Mouse (Mus musculus) CH12.LX (cell line): ENCODE data around the gene Psmd9. TPM values are rescaled to one million over a fixed set of nuclear protein-coding genes. Genes with fewer than 3 reads are reported as not detected.

Experiments
- DNase-seq: peaks from one replicate; pipeline ENCODE4 v3.0.0-alpha.2; 2013; ENCODE audit errors: extremely low read depth
- H3K27ac ChIP-seq: 2 replicates; pipeline ENCODE4 v1.5.1; 2012; ENCODE audit warnings: low read depth, mild to moderate bottlenecking, control low read depth, moderate library complexity; ENCODE audit not compliant: insufficient read depth
- H3K27me3 ChIP-seq: replicated peaks from 2 replicates; pipeline ENCODE3; 2012; ENCODE audit warnings: inconsistent platforms
- H3K36me3 ChIP-seq, 2 experiments: replicated peaks in 1 of 2; 2 replicates each; pipeline versions ENCODE3 to v1.6.1; 2012; ENCODE audit warnings: inconsistent platforms in 1 of 2, low read length in 1 of 2, mild to moderate bottlenecking in 1 of 2, mixed read lengths in 1 of 2, moderate library complexity in 1 of 2; ENCODE audit not compliant: control insufficient read depth in 1 of 2, insufficient read depth in 1 of 2
- H3K4me1 ChIP-seq, 2 experiments: 2 replicates each; pipeline ENCODE4 v1.6.1; 2012; ENCODE audit warnings: inconsistent platforms in 1 of 2, moderate library complexity in 1 of 2; ENCODE audit not compliant: insufficient read depth in 2 of 2, control insufficient read depth in 1 of 2
- H3K4me2 ChIP-seq: 2 replicates; pipeline ENCODE4 v1.6.1; 2012; ENCODE audit warnings: low read depth, mild to moderate bottlenecking, control low read depth; ENCODE audit not compliant: poor library complexity, insufficient read depth, severe bottlenecking
- H3K4me3 ChIP-seq, 3 experiments: fragments of 150-350 bp in 1 of 3; sonication (generic) in 1 of 3; replicated peaks in 1 of 3; 2 replicates each; pipeline versions ENCODE3 to v1.5.1; 2011 to 2012; ENCODE audit warnings: low read depth in 2 of 3, low read length in 2 of 3, mild to moderate bottlenecking in 2 of 3, moderate library complexity in 2 of 3, control low read depth in 1 of 3, improper control_type of control experiment in 1 of 3, inconsistent platforms in 1 of 3, mixed read lengths in 1 of 3; ENCODE audit not compliant: poor library complexity in 1 of 3
- H3K79me2 ChIP-seq: replicated peaks from 2 replicates; pipeline ENCODE4 v1.6.1; 2012; ENCODE audit warnings: mild to moderate bottlenecking, moderate library complexity; ENCODE audit not compliant: control insufficient read depth, poor library complexity, insufficient read depth, severe bottlenecking; ENCODE audit errors: extremely low read depth
- H3K9ac ChIP-seq: 2 replicates; pipeline ENCODE4 v1.6.1; 2012; ENCODE audit warnings: low read depth, mild to moderate bottlenecking, control low read depth, moderate library complexity; ENCODE audit not compliant: insufficient read depth
- H3K9me3 ChIP-seq: replicated peaks from 2 replicates; pipeline ENCODE3; 2012; ENCODE audit warnings: low read length, inconsistent platforms, mixed read lengths
- BHLHE40 ChIP-seq: IDR thresholded peaks from 2 replicates; pipeline ENCODE4 v1.6.1; 2011; ENCODE audit warnings: mild to moderate bottlenecking, low read depth, low read length, improper control_type of control experiment
- CHD2 ChIP-seq: IDR thresholded peaks from 2 replicates; pipeline ENCODE4 v1.6.1; 2011; ENCODE audit warnings: low read length, improper control_type of control experiment
- ELF1 ChIP-seq: IDR thresholded peaks from 2 replicates; pipeline ENCODE4 v1.6.1; 2014; ENCODE audit warnings: low read depth, mild to moderate bottlenecking, inconsistent platforms, low read length, improper control_type of control experiment
- EP300 ChIP-seq: IDR thresholded peaks from 2 replicates; pipeline ENCODE4 v1.6.1; 2011; ENCODE audit warnings: low read length, improper control_type of control experiment
- HCFC1 ChIP-seq: IDR thresholded peaks from 2 replicates; pipeline ENCODE4 v1.6.1; 2012; ENCODE audit warnings: low read depth, mild to moderate bottlenecking, inconsistent platforms, low read length, improper control_type of control experiment
- MAFK ChIP-seq: IDR thresholded peaks from 2 replicates; pipeline ENCODE4 v1.6.1; 2011; ENCODE audit warnings: low read length, improper control_type of control experiment; ENCODE audit not compliant: insufficient replicate concordance
- MAZ ChIP-seq: IDR thresholded peaks from 2 replicates; pipeline ENCODE4 v1.6.1; 2012; ENCODE audit warnings: low read depth, mild to moderate bottlenecking, inconsistent platforms, low read length, improper control_type of control experiment, moderate library complexity
- MXI1 ChIP-seq: IDR thresholded peaks from 2 replicates; pipeline ENCODE4 v1.6.1; 2011; ENCODE audit warnings: mild to moderate bottlenecking, low read depth, low read length, improper control_type of control experiment
- MYC ChIP-seq: IDR thresholded peaks from 2 replicates; pipeline ENCODE4 v1.6.1; 2011; ENCODE audit warnings: low read depth, mild to moderate bottlenecking, improper control_type of control experiment, low read length
- NELFE ChIP-seq: IDR thresholded peaks from 2 replicates; pipeline ENCODE4 v1.6.1; 2011; ENCODE audit warnings: low read depth, low read length, improper control_type of control experiment
- PAX5 ChIP-seq: IDR thresholded peaks from 2 replicates; pipeline ENCODE4 v1.6.1; 2012; ENCODE audit warnings: low read length, inconsistent platforms, mixed read lengths
- RCOR1 ChIP-seq: conservative IDR thresholded peaks from 2 replicates; pipeline ENCODE4 v1.6.1; 2012; ENCODE audit warnings: low read depth, mild to moderate bottlenecking, inconsistent platforms, low read length, improper control_type of control experiment
- SIN3A ChIP-seq: IDR thresholded peaks from 2 replicates; pipeline ENCODE4 v1.6.1; 2012; ENCODE audit warnings: low read length, improper control_type of control experiment, inconsistent platforms
- TBP ChIP-seq: conservative IDR thresholded peaks from 2 replicates; pipeline ENCODE4 v1.6.1; 2011; ENCODE audit warnings: low read depth, low read length, improper control_type of control experiment
- USF1 ChIP-seq: IDR thresholded peaks from 2 replicates; pipeline ENCODE4 v1.6.1; 2014; ENCODE audit warnings: low read depth, mild to moderate bottlenecking, inconsistent platforms, low read length, improper control_type of control experiment
- dilution Hi-C: fragments of 300-500 bp; cut with MboI; formaldehyde crosslinking; loops from 2 replicates; pipeline ENCODE4 v1.14.3; 2020; ENCODE audit warnings: low sequenced_read_pairs; ENCODE audit not compliant: extremely low pct_unique_long_range_greater_than_20kb, extremely low pct_ligation_motif_present
- in situ Hi-C: fragments of 300-500 bp; cut with MboI; formaldehyde crosslinking; loops from 3 replicates; pipeline ENCODE4 v1.14.3; 2019; ENCODE audit warnings: low sequenced_read_pairs, low pct_ligation_motif_present, low pct_unique_long_range_greater_than_20kb, mixed read lengths
- polyA plus RNA-seq: library from polyadenylated mRNA; unstranded; fragments of >175 nt; gene quantifications from 2 replicates; pipeline ENCODE4 v1.2.1, GENCODE M21; 2012; ENCODE audit warnings: low read depth; ENCODE audit not compliant: insufficient read length
- total RNA-seq, 2 experiments: library from RNA; depleted of rRNA; stranded (reverse); fragments of 300-350 nt in 1 of 2; fragments of >200 nt in 1 of 2; gene quantifications; 2 replicates each; pipeline ENCODE4 v1.2.3; 2012 to 2014

The Psmd9 gene
- total and polyA plus RNA-seq, 3 experiments: 30.8 to 38.0 (median 35.5) TPM

DNA sequence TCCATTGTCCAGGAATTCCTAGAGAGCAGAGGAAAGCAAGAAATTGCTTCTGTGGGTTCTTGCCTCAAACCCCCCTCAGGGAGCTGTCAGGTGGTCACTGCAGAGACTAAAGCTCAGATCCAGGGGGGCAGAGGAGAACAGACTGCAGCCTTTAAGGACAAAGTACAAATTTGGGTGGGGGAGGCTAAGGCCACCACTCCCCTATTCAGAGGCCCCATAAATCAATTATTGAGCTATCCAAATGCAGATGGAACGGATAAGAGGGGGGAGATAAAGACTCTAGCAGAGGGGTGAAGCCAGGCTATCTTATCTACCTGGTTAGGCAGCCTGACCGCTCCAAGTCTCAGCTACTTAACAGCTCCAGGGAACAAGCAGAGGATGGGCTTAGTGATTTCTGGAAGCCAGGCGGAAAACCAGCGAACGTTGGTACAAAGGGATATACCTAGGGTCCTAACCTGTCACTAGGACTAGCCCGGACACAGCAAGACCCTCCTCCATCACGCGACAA is 34.3 kb upstream of the Psmd9 start (continued):
- no peak for TF ChIP-seq MAFK
- no peak for TF ChIP-seq SIN3A

DNA sequence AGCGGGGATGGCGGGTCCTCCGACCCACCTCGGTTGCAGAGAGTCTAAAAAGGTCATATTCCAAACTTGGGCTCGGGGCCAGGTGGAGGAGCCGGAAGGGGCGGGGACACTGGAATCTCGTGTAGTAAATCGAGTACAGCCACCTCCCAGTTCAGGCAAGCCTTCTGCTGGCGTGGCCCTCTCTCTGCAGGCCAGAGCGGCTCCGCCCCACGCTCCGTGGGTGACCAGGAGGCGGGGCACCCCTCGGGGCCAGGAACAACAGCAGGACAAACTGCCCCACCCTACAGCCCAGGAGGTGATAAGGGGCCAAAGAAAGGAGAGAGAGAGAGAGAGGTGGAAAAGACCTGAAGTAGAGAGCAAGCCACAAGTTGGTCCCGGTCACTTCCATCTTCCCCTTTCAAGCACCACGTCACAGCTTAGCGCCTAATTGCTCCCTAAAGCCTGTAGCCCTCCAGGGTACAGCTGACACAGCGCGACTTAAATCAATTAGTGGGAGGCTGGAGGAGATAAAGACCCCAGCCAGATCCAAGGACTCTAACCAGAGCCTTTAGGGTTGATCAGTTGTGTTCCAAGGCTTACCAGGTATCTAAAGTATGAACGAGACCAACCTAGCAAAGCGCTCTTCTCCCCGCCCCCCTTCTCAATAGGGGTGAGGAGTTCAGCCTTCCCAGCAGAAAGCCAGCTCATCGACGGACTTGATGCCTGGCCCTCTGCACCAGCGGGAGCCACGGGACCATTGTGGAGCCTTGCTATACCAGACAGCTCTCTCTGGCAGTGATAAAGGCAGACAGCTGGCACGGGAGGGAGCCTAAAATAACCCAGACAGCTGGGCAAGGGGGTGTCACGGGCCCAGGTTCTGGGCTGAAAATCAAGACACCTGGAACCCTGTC is 33.5 kb upstream of the Psmd9 start:
- TF ChIP-seq TBP (no peak), CHD2 (no peak), USF1 (no peak), NELFE (no peak), ELF1 (no peak)
- TF ChIP-seq, all 38 proteins: peak for 0
- peak overlapping the region; percentile 92 for H3K4me2 ChIP-seq
- H3K27me3 ChIP-seq: no peaks in the 10 kb centered on the region
- in situ Hi-C loops (no loop called here), dilution Hi-C loops (no loop called here)
- H3K4me3 ChIP-seq: peak overlapping the region in 1 of 3 experiments; percentile 76
- peaks cover 10 to 59% of the 10 kb centered on the region in 2 experiments for H3K4me1 ChIP-seq
- DNase-seq: no peak
- H3K79me2 ChIP-seq: peaks cover 47% of the 10 kb centered on the region
- H3K9me3 ChIP-seq: no peaks in the 10 kb centered on the region
- peaks cover 25 to 51% of the 10 kb centered on the region in 2 experiments for H3K36me3 ChIP-seq
- no peak overlapping the region for H3K27ac ChIP-seq
- H3K9ac ChIP-seq: no peak overlapping the region

DNA sequence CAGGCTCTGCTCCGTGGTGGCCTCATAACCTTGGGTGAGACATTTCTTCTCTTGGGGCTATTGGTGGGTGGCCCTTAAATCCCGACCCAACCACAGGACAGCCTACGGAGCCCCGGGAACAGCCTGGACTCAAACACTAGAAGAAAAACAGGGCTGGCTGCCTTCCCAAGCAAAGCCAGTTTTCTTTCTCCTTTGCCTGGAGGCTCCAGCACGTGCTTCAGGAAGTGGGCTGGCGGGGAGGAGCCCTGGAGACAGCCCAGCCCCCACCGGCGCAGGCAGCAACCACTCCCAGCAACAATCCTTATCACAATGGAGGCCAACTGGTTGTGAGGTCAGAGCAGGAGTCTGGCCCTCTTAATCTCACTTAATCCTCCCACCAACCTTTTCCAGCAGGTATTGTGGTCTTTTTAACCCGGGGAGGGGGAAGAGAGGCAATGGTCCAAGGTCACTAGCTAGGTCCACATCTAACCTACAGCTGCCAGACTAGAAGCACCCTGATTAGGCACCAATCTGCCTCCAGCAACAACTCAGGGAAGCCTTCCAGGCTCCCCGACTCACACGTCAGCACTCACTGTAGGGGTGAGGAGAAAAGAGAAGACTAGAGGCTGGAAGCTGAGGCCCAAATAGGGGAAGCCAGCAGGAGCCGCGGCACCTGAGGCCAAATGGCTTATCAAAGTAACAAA is 32.7 kb upstream of the Psmd9 start:
- H3K27me3 ChIP-seq: no peaks in the 10 kb centered on the region
- no peak for DNase-seq
- TF ChIP-seq PAX5 (no peak), MYC (no peak), HCFC1 (no peak), RCOR1 (no peak), MAZ (no peak), MXI1 (peak; percentile 35; the same call in 1 of the 2 replicates), CHD2 (peak; percentile 27; the same call in 1 of the 2 replicates), BHLHE40 (peak; percentile 83), EP300 (no peak), MAFK (no peak)
- dilution Hi-C loops: no loop called here
- H3K36me3 ChIP-seq: peaks cover 25 to 51% of the 10 kb centered on the region in 2 experiments
- H3K4me2 ChIP-seq: peak overlapping the region; percentile 92
- peaks cover 41% of the 10 kb centered on the region for H3K79me2 ChIP-seq
- H3K9me3 ChIP-seq: no peaks in the 10 kb centered on the region
- peak overlapping the region; percentile 99; the same call in 1 of the 2 replicates for H3K27ac ChIP-seq
- in situ Hi-C loops: no loop called here
- peak overlapping the region; percentile 100 for H3K9ac ChIP-seq
- peak overlapping the region in 2 of 3 experiments; percentile 76 to 86 for H3K4me3 ChIP-seq
- peaks cover 10 to 53% of the 10 kb centered on the region in 2 experiments for H3K4me1 ChIP-seq
